Mouse (Mus musculus) limb, embryonic 11.5 days (tissue): Measurements from ENCODE around the gene Gpc3. TPM values are rescaled to one million over a fixed set of nuclear protein-coding genes. Genes with fewer than 3 reads are reported as not detected.

ENCODE experiments used
- ATAC-seq: fragments of 200-750 bp; cut with Nextera tagmentation; 2 replicates; pipeline ENCODE4 v1.8.0; 2017; ENCODE audit warnings: low read depth; ENCODE audit not compliant: insufficient number of reproducible peaks, low FRiP score, low TSS enrichment
- DNase-seq: peaks from one replicate; pipeline ENCODE4 v3.0.0-alpha.2; 2015; ENCODE audit warnings: low spot score
- H3K27ac ChIP-seq: fragments of 300-500 bp; sonication (generic); replicated peaks from 2 replicates; pipeline ENCODE4 v1.5.1; 2014; ENCODE audit warnings: low read depth, mild to moderate bottlenecking, low read length
- H3K27me3 ChIP-seq: fragments of 300-500 bp; sonication (generic); 2 replicates; pipeline ENCODE4 v1.6.1; 2014; ENCODE audit warnings: mild to moderate bottlenecking, low read length, mixed read lengths; ENCODE audit not compliant: control insufficient read depth, insufficient read depth
- H3K36me3 ChIP-seq: fragments of 300-500 bp; sonication (generic); 2 replicates; pipeline ENCODE4 v1.6.1; 2014; ENCODE audit warnings: mild to moderate bottlenecking, low read length, moderate library complexity, mixed read lengths; ENCODE audit not compliant: control insufficient read depth, insufficient read depth
- H3K4me1 ChIP-seq: fragments of 300-500 bp; sonication (generic); 2 replicates; pipeline ENCODE4 v1.6.1; 2014; ENCODE audit warnings: low read length, mixed read lengths; ENCODE audit not compliant: control insufficient read depth, insufficient read depth
- H3K4me2 ChIP-seq: fragments of 300-500 bp; sonication (generic); 2 replicates; pipeline ENCODE4 v1.6.1; 2014; ENCODE audit warnings: low read depth, mild to moderate bottlenecking, moderate library complexity; ENCODE audit not compliant: severe bottlenecking
- H3K4me3 ChIP-seq: fragments of 300-500 bp; sonication (generic); 2 replicates; pipeline ENCODE4 v1.5.1; 2014; ENCODE audit warnings: low read depth, low read length
- H3K9ac ChIP-seq: fragments of 300-500 bp; sonication (generic); 2 replicates; pipeline ENCODE4 v1.6.1; 2014; ENCODE audit warnings: mild to moderate bottlenecking, low read length
- H3K9me3 ChIP-seq: fragments of 300-500 bp; sonication (generic); 2 replicates; pipeline ENCODE4 v1.6.1; 2016; ENCODE audit warnings: low read length; ENCODE audit not compliant: control insufficient read depth
- WGBS: fragments of 180-500 bp; shearing (Covaris S2); extraction: QIAGEN DNeasy Blood & Tissue Kit; methylation state at CpG from one replicate; pipeline ENCODE4 v1.1.7; 2014; 5-methylcytosine and 5-hydroxymethylcytosine counted together
- polyA plus RNA-seq: library from polyadenylated mRNA; unstranded; fragments of >200 nt; fragmentation: Nextera tagmentation; extraction: Ambion mirVana; gene quantifications from 2 replicates; pipeline ENCODE4 v1.2.1, GENCODE M21; 2014

Gene Gpc3
- polyA plus RNA-seq, 1 experiment from 2014 or later = 1,394 TPM

DNA sequence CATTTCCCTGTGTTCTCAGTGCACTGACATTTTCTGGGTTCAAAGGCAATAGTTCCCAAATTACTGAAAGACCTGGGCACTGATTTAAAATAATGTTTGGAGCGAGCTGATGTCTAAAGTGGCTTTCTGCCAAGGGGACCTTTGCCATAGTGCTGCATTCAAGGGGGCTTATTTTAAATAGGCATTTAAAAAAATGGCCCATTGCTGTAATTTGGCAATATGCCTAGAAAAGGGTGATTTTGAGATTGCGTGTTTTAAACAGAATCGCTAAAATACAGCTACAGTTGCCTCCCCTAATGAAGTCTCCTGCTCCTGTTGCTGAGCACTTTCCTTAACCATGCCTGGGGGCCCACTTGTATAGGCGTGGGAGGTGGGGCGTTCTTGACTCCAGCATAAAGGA, 174.3 kb downstream of the Gpc3 start:
- no peak overlapping the region for H3K4me2 ChIP-seq
- H3K9me3 ChIP-seq = no peaks in the 10 kb centered on the region
- ATAC-seq (no peak), DNase-seq (no peak)
- no peak overlapping the region for H3K27ac ChIP-seq
- H3K9ac ChIP-seq = no peak overlapping the region
- no peaks in the 10 kb centered on the region for H3K4me1 ChIP-seq
- no peaks in the 10 kb centered on the region for H3K36me3 ChIP-seq
- 84% methylated on average over 5 of the region's 5 CpGs for WGBS
- H3K27me3 ChIP-seq = no peaks in the 10 kb centered on the region
- no peak overlapping the region for H3K4me3 ChIP-seq

DNA sequence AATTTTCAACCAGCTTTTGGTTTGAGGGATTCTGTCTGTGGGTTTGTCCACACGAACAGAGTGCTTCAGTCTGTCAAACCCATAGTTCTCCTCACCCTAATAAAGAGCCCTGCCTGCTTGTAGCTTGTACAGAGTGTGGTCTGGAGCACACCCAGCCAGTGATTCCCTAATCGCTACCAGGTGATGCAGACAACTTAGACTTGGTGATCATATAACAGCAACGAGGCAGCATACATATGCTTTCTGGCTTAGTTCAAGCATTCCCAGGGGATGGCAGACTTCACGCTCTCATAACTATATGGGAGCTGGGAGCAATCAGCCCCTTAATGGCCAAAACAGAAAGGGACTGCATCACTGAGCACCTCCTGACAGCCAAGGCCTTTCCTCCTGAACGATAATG, 188.1 kb downstream of the Gpc3 start:
- Histone ChIP-seq H3K4me1 (no peaks in the 10 kb centered on the region), H3K9me3 (no peaks in the 10 kb centered on the region), H3K4me2 (no peak overlapping the region), H3K9ac (no peak overlapping the region), H3K4me3 (no peak overlapping the region), H3K27me3 (no peaks in the 10 kb centered on the region), H3K27ac (no peak overlapping the region), H3K36me3 (no peaks in the 10 kb centered on the region; the same call in 1 of the 2 replicates)
- DNase-seq = peak; percentile 26
- WGBS = 42% methylated on average over 5 of the region's 5 CpGs
- ATAC-seq = peak; percentile 65; the same call in 1 of the 2 replicates

DNA sequence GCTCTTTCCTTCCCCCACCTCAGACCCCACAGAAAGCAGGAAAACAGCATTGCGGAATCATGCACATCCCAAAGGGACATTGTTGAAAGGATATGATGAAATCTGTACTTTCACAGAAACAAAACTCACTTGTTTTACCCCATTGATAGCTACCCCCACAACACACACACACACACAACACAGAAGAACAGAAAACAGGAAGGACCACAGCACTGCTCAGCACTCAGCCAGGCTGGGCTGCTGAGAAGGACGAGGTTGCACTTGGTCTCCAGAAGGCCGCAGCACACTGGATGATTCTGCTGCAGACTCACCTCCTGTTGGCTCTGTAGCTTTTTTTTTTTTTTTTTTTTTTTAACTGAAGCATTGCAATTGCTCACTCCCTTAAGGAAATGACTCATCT, 193.9 kb downstream of the Gpc3 start:
- Histone ChIP-seq H3K9me3 (no peaks in the 10 kb centered on the region), H3K4me1 (no peaks in the 10 kb centered on the region)
- WGBS = 79% methylated on average over 3 of the region's 3 CpGs

DNA sequence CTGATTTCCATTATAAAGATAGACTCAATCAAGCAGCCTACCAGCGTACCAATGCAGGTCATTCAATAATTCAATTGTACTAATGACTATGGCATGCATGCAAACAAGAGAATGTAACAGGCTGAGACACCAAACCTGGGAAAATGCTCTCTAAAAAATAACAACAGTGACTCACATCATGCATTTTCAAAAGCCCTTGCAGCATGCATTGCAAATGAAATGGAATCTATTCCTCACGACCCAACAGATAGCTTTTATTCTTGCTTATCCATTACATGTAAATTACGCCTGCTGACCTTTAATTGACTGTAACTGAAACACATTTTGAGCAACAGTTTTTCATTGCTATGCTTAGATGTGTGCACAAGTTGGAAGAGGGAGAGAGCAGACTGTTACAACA, 200.8 kb downstream of the Gpc3 start:
- Histone ChIP-seq H3K36me3 (no peaks in the 10 kb centered on the region), H3K4me2 (no peak overlapping the region), H3K27me3 (no peaks in the 10 kb centered on the region), H3K4me1 (no peaks in the 10 kb centered on the region), H3K9ac (no peak overlapping the region), H3K4me3 (no peak overlapping the region), H3K27ac (no peak overlapping the region), H3K9me3 (no peaks in the 10 kb centered on the region)
- ATAC-seq = no peak
- WGBS = 82% methylated on average over 3 of the region's 3 CpGs
- DNase-seq = no peak

More for the DNA sequence above, 193.9 kb downstream of the Gpc3 start:
- no peak for DNase-seq
- Histone ChIP-seq H3K36me3 (no peaks in the 10 kb centered on the region; the same call in 1 of the 2 replicates), H3K27me3 (no peaks in the 10 kb centered on the region), H3K27ac (no peak overlapping the region), H3K4me2 (no peak overlapping the region), H3K4me3 (no peak overlapping the region), H3K9ac (no peak overlapping the region)
- no peak for ATAC-seq

DNA sequence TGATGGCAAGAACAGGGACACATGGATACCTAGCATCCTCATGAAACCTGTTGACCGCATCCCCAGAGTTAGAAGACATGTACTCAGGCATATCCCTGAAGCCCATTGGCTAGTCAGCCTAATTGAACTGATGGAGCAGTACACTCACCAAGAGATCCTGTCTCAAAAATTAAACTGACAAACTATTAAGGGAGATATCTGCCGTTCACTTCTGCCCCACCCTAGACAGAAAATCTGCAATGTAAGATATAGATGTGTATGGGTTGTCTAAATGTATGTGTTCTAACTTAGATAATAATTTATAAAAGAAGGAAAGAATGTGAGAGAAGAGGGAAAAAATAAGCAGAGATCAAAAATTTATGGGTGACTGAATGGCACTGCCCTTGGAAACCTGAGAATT, 212.6 kb downstream of the Gpc3 start:
- no peak overlapping the region for H3K27ac ChIP-seq
- 91% methylated on average over 2 of the region's 2 CpGs for WGBS
- H3K9ac ChIP-seq = no peak overlapping the region
- no peaks in the 10 kb centered on the region for H3K9me3 ChIP-seq
- no peak overlapping the region for H3K4me3 ChIP-seq
- H3K27me3 ChIP-seq = no peaks in the 10 kb centered on the region
- no peak overlapping the region for H3K4me2 ChIP-seq
- DNase-seq (no peak), ATAC-seq (no peak)
- no peaks in the 10 kb centered on the region for H3K36me3 ChIP-seq
- no peaks in the 10 kb centered on the region for H3K4me1 ChIP-seq

DNA sequence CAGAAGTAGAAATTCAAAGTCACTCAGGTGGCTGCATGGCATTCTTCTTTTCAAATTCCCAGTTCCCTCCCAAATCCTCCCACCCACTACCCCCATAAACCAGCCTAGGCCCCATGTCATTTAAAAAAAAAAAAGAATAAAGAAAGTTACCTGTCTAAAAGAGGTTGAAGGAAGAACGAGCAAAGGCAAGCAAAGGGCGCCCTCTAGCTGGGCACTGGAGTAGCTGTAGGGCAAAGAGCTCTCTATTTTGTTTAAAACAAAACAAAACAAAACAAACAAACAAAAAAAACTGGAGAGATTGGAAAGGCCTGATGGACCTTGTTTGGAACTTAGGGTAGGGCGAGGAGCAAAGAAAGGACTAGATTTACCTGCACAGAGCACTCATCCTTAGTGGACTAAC, 238.6 kb downstream of the Gpc3 start:
- Histone ChIP-seq H3K9me3 (no peaks in the 10 kb centered on the region), H3K4me2 (no peak overlapping the region), H3K27me3 (no peaks in the 10 kb centered on the region), H3K4me3 (no peak overlapping the region), H3K9ac (no peak overlapping the region), H3K4me1 (no peaks in the 10 kb centered on the region), H3K27ac (no peak overlapping the region), H3K36me3 (no peaks in the 10 kb centered on the region)
- WGBS = 78% methylated on average over 3 of the region's 3 CpGs
- no peak for ATAC-seq
- DNase-seq = no peak

DNA sequence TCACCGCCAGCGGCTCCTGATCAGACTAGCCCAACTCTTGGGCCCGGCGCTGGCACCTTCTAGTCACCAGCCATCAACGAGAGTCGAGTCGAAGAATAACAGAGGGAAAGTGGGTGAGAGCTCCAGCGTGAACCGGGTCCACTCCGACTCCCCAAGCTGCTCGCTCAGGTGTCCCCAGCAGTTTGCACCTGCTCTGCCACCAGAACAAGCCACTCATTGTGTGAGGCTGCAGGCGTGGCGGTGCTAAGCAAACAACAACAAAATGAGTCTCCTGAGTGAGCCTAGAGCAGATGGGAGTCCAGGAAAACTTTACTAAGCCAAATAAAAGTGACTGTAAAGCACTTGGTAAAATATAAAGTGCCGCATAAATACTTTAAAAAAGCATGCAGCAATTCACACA, 239.5 kb downstream of the Gpc3 start:
- ATAC-seq = no peak
- H3K27me3 ChIP-seq = no peaks in the 10 kb centered on the region
- no peak overlapping the region for H3K9ac ChIP-seq
- H3K27ac ChIP-seq = no peak overlapping the region
- H3K9me3 ChIP-seq = no peaks in the 10 kb centered on the region
- DNase-seq = no peak
- H3K36me3 ChIP-seq = no peaks in the 10 kb centered on the region
- H3K4me1 ChIP-seq = no peaks in the 10 kb centered on the region
- WGBS = 89% methylated on average over 14 of the region's 14 CpGs
- no peak overlapping the region for H3K4me3 ChIP-seq
- H3K4me2 ChIP-seq = no peak overlapping the region

DNA sequence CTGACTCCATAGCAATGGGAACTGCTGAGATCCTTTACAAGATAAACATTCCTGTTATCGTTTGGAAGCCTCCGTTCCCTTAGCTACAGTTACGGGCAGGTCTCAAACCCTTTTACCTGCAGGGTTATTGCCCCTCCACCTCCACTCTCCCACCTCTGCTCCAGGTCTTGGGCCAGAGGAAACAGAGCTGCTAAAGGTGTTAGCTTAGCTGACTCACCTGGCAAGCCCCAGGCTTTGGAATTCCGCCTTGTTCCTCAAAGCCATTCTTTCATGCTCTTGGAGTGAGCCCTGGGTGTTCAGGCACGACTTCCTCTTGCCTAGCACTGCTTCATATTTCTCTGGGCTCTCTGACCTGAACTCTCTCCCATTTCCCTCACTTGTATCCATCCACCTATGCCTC, 241.3 kb downstream of the Gpc3 start:
- WGBS = 84% methylated on average over 5 of the region's 5 CpGs
- Histone ChIP-seq H3K4me3 (no peak overlapping the region), H3K36me3 (no peaks in the 10 kb centered on the region), H3K27ac (no peak overlapping the region), H3K27me3 (no peaks in the 10 kb centered on the region), H3K4me2 (no peak overlapping the region), H3K4me1 (no peaks in the 10 kb centered on the region), H3K9me3 (no peaks in the 10 kb centered on the region), H3K9ac (no peak overlapping the region)
- no peak for DNase-seq
- no peak for ATAC-seq

DNA sequence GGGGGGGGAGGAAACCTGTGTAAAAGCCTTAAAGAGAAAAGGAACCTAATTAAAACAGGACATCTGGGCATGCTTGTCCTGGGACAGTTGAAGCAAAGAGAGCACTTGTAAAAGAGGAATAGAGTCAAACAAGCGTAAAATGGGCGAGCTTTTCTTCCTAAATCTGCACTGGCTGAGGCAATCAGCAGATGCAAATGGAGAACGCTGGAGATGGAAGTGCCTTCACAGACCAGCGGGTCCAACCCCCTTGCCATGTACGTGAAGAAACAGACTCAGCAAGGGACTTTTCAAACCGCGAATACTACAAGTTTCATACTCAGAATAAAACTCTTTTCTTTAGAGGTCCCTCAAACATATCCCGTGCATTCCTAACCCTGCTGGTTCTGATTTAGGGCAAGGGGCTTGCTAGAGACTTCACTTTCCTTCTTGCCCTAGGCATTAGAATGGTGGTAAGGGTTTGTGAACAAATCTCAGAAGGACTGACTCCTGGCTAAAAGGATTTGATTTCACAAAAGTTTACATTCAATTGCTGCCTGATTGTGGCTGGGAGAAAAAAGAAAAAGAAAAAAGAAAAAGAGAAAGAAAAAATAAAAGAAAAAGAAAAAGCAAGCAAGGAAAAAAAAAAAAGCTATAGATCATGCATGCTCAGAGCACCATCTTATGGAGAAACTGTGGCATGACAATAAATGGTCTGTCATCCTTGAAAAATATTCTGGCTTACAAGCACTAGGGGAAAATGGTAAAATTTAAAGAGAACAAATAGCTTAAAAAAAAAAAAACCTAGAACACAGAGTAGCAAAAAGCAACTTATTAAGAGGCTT, 243.6 kb downstream of the Gpc3 start:
- Histone ChIP-seq H3K4me1 (no peaks in the 10 kb centered on the region), H3K36me3 (0 out of 2 replicates have a peak, but pooled peaks cover under 1% of the 10 kb centered on the region), H3K4me3 (no peak overlapping the region), H3K27ac (no peak overlapping the region), H3K9me3 (no peaks in the 10 kb centered on the region), H3K9ac (no peak overlapping the region), H3K4me2 (no peak overlapping the region), H3K27me3 (no peaks in the 10 kb centered on the region)
- ATAC-seq (no peak), DNase-seq (no peak)
- WGBS = 56% methylated on average over 8 of the region's 8 CpGs
